Mouse (Mus musculus) ES-Bruce4 (cell line): ENCODE results near the gene Ttc21a. TPM values are rescaled to one million over a fixed set of nuclear protein-coding genes. Genes with fewer than 3 reads are reported as not detected.

Experiments used
- H3K27ac ChIP-seq: 2 replicates; pipeline ENCODE4 v1.5.1; 2012; ENCODE audit warnings: low read length, inconsistent platforms; ENCODE audit not compliant: insufficient read depth
- H3K27me3 ChIP-seq: 2 replicates; pipeline ENCODE4 v1.6.1; 2012; ENCODE audit warnings: mild to moderate bottlenecking, low read length, inconsistent platforms; ENCODE audit not compliant: control insufficient read depth, poor library complexity, insufficient read depth, severe bottlenecking
- H3K36me3 ChIP-seq: 2 replicates; pipeline ENCODE4 v1.6.1; 2012; ENCODE audit warnings: inconsistent platforms, mild to moderate bottlenecking, low read length, moderate library complexity; ENCODE audit not compliant: control insufficient read depth, poor library complexity, insufficient read depth, severe bottlenecking
- H3K4me1 ChIP-seq: one replicate; pipeline ENCODE4 v1.8.1; 2011; ENCODE audit warnings: low read length; ENCODE audit not compliant: control insufficient read depth, insufficient read depth
- H3K4me3 ChIP-seq: 2 replicates; pipeline ENCODE4 v1.5.1; 2011; ENCODE audit warnings: low read depth, mild to moderate bottlenecking, low read length
- H3K9ac ChIP-seq: 2 replicates; pipeline ENCODE4 v1.6.1; 2012; ENCODE audit warnings: low read depth, mild to moderate bottlenecking, inconsistent platforms; ENCODE audit not compliant: poor library complexity, severe bottlenecking
- H3K9me3 ChIP-seq: replicated peaks from 2 replicates; pipeline ENCODE4 v1.6.1; 2012; ENCODE audit warnings: mild to moderate bottlenecking, low read length, inconsistent platforms; ENCODE audit not compliant: control insufficient read depth, poor library complexity, insufficient read depth, severe bottlenecking
- CTCF ChIP-seq: IDR thresholded peaks from one replicate; pipeline ENCODE4 v1.8.1; 2011; ENCODE audit warnings: low read depth, low read length
- EP300 ChIP-seq: IDR thresholded peaks from 2 replicates; pipeline ENCODE4 v1.6.1; 2011; ENCODE audit warnings: low read depth, low read length; ENCODE audit not compliant: insufficient read depth
- POLR2A ChIP-seq: IDR thresholded peaks from one replicate; pipeline ENCODE4 v1.8.1; 2011; ENCODE audit warnings: low read length; ENCODE audit not compliant: insufficient read depth
- polyA plus RNA-seq: library from polyadenylated mRNA; stranded (reverse); fragments of >200 nt; gene quantifications from 2 replicates; pipeline ENCODE4 v1.2.4, GENCODE M21; 2011; ENCODE audit warnings: low read depth; ENCODE audit not compliant: missing spikeins, insufficient read depth, insufficient read length

Gene Ttc21a
- polyA plus RNA-seq, 1 experiment = 0.93 TPM

DNA sequence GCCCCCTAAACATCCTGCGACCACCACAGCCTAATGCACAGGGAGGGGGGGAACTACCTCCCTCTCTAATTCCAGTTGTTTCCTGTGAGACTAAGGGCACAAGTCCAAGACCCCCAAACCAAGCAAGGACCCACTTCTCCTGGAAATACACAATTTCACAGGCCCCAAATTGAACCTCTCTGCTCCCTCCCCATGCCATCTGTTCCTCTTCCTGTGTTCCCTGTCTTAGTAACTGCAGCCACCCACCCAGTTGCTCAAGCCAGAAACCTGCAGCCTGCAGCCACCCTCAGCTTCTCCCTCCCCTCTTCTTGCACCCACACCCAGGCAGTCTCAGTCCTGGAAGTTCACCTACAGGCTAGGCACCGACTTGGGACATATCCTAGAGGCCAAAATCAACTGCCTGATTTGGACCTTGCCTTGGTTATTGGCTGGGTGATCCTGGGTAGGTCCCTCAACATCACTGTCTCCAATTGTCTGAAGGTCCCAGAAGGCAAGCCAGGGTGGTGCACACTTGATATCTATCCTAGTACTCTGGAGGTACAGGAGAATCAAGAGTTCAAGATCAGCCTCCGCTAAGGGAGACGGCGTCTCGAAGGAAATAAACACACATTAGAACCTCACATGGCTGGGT, 41.5 kb downstream of the Ttc21a start:
- no peak overlapping the region for H3K9ac ChIP-seq
- H3K4me1 ChIP-seq = peaks cover 24% of the 10 kb centered on the region
- no peak overlapping the region for H3K27ac ChIP-seq
- H3K9me3 ChIP-seq = no peaks in the 10 kb centered on the region
- H3K36me3 ChIP-seq = peaks cover 4% of the 10 kb centered on the region
- no peaks in the 10 kb centered on the region for H3K27me3 ChIP-seq
- TF ChIP-seq EP300 (no peak), POLR2A (no peak)
- H3K4me3 ChIP-seq = no peak overlapping the region

DNA sequence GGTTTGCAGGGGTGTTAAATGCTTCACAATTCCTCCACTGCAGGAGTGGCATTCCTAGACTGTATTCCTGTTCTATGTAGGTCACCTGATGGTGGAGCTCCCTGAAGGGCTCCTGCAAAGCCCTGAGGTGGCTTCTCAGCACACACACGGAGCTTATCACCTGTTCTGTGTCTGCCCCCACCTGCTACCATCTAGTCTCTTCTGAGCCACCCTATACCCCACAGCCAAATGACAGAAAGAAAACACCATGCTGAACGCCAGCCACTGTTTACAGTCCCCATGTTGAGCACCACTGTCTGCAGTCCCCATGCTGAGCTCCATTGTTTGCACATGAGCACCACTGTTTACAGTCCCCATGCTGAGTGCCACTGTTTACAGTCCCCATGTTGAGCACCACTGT, 42.3 kb downstream of the Ttc21a start:
- Histone ChIP-seq H3K27me3 (no peaks in the 10 kb centered on the region), H3K36me3 (peaks cover 4% of the 10 kb centered on the region), H3K27ac (no peak overlapping the region), H3K4me1 (peaks cover 24% of the 10 kb centered on the region), H3K9ac (no peak overlapping the region), H3K9me3 (no peaks in the 10 kb centered on the region), H3K4me3 (no peak overlapping the region)
- TF ChIP-seq EP300 (no peak), POLR2A (no peak), CTCF (no peak)

DNA sequence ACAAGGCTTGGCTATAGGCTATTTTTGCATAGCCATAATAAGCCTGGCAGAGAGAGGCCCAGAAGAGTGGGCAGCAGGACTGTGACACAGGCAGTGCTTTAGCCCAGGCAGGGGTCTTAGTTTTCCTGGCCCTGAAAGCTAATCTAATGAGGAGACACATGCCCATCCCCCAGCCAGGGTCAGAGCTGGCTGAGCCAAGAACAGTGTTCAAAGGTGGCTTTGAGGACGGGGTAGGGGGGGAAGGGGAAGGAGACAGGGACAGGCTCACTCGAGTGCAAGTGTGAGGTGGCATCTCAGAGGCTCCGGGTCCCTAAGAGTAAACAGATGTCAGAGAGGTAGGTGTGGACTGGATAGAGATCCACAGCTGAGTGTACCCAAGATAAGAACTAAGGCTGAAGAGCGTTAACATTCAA, 43.4 kb downstream of the Ttc21a start:
- Histone ChIP-seq H3K4me3 (no peak overlapping the region), H3K36me3 (no peaks in the 10 kb centered on the region), H3K9me3 (no peaks in the 10 kb centered on the region), H3K9ac (no peak overlapping the region), H3K4me1 (peaks cover 24% of the 10 kb centered on the region), H3K27me3 (no peaks in the 10 kb centered on the region), H3K27ac (peak overlapping the region; percentile 70)
- TF ChIP-seq POLR2A = no peak
- TF ChIP-seq EP300 = no peak
- no peak for TF ChIP-seq CTCF

DNA sequence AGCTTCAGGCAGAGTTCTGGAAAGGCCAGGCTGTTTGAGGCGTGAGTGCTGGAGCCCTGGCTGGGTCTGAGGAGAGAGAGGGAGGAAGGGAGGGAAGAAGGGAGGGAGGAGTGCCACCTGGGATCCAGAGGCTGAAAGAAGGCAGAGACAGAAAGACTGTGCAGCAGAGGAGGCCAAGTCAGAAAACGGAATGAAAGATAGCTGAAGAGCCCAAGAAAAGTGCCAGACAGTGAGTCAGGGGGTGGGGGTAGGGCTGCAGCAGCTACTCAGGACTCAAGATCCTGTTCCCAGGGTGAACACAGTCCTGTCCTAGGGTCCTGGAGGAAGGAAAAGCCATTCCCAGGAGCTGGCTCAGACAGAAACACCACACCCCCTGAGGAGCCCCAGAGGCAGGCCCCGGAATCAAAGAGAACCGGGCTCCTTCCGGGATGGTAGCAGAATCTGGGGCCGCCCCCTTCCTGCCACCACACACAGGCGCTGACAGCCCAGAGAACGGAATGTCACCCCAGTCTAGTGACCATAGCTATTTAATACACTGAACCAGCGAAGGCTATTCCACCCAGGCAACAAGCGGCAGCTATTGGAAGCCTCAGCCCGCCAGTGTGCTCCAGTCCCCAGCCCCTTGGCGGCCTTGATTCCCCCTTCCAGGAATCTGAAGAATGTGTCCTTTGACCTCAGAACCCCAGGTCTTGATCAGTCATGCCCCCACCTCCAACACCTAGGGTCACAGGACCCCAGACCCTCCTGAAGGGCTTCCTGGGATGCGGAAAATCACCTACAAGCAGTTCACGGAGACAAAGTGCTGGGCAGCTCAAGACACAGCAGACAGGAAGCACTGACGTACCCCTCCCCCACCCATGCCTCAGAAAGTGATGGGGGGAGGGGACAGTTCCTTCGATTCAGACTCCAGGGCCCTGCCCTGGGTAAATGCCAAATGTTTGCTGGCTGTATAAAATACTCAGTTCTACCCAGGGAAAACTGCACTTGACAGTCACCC, 44.1 kb downstream of the Ttc21a start:
- H3K4me3 ChIP-seq = peak overlapping the region; percentile 60
- peak overlapping the region; percentile 70 for H3K27ac ChIP-seq
- peaks cover 27% of the 10 kb centered on the region for H3K4me1 ChIP-seq
- H3K27me3 ChIP-seq = no peaks in the 10 kb centered on the region
- no peak overlapping the region; the same call in 1 of the 2 replicates for H3K9ac ChIP-seq
- 0 out of 2 replicates have a peak, but pooled peaks have one; percentile 60 for TF ChIP-seq EP300
- no peak for TF ChIP-seq POLR2A
- TF ChIP-seq CTCF = no peak
- H3K9me3 ChIP-seq = no peaks in the 10 kb centered on the region
- H3K36me3 ChIP-seq = no peaks in the 10 kb centered on the region

DNA sequence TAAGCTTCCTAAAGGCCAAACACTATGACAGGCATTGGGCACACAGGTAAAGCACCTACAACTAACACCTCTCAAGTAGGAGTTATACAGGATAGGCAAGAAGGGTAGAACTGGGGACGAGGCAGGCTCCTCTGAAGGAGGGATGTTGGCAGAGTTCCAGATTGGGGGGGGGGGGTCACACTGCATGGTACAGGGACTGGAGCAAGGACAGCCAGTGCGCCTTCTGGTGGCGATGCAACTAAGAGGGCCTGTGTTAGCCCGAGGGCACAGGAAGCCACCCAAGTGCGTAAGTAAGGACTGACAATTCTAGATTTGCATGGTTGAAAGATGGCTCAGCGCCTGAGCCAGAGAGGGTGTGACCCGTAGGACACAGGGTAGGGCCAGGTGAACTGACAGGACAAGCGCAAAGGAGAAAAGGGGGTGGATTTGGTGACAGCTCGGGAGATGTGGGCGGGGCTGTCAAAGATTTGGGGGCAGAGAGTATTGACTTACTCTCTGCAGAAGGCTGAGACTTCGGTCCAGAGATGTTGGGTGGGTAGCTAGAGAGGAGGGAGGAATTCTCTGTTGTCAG, 44.9 kb downstream of the Ttc21a start:
- no peaks in the 10 kb centered on the region for H3K9me3 ChIP-seq
- H3K27ac ChIP-seq = peak overlapping the region; percentile 70
- peak; percentile 64; the same call in 1 of the 2 replicates for TF ChIP-seq EP300
- peak; percentile 33 for TF ChIP-seq CTCF
- TF ChIP-seq POLR2A = no peak
- H3K36me3 ChIP-seq = no peaks in the 10 kb centered on the region
- peaks cover 26% of the 10 kb centered on the region for H3K4me1 ChIP-seq
- no peaks in the 10 kb centered on the region for H3K27me3 ChIP-seq
- peak overlapping the region; percentile 92 for H3K4me3 ChIP-seq
- H3K9ac ChIP-seq = no peak overlapping the region
